Mouse (Mus musculus) spleen, embryonic (tissue): ENCODE data around the gene Rhot2.

Experiments used
- CTCF ChIA-PET: fragments of 350-600 bp; sonication (Branson Sonifier 250); formaldehyde crosslinking; loops from one replicate; lab custom pipeline; 2022; lab: Charles Lee

Rhot2 gene

DNA sequence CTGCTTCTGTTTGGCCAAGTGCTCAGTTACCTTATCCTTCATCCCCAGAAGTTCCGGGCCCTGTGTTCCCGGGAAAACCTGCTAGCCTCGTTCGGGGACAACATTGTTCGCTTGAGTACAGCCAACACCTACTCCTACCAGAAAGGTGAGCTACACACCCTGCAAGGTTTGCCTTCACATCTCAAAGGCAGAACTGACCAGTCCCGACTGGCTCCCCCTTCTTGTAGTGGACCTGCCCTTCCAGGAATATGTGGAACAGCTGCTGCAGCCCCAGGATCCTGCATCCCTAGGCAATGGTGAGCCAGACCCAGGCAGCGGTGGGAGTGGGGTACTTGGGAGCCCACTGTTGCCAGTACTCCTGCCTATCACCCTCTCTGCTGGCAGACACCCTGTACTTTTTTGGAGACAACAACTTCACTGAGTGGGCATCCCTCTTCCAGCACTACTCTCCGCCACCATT, 15.1 kb downstream of the Rhot2 start:
- CTCF ChIA-PET = no interaction called here

- CTCF ChIA-PET = interaction anchor here (0.7 kb wide), 1 partner anchor 21 kb away, joined by 3 read pairs; no protein-coding TSS in a partner anchor
Measured at GRCm38 (mm10) chr17:25828712-25829557, 15.7 kb downstream of the Rhot2 start, which contains the start of gene Jmjd8. Gene Jmjd8 (plus strand): TSS chr17:25828867.

GRCm38 (mm10) chr17:25828223-25828594, 16.4 kb downstream of the Rhot2 start:
- CTCF ChIA-PET = interaction anchor here (0.7 kb wide), 1 partner anchor 21 kb away, joined by 3 read pairs; no protein-coding TSS in a partner anchor

GRCm38 (mm10) chr17:25827546-25828222, 17.0 kb downstream of the Rhot2 start:
- CTCF ChIA-PET = interaction anchor here (0.7 kb wide), 1 partner anchor 20 kb away, joined by 3 read pairs; no protein-coding TSS in a partner anchor

DNA sequence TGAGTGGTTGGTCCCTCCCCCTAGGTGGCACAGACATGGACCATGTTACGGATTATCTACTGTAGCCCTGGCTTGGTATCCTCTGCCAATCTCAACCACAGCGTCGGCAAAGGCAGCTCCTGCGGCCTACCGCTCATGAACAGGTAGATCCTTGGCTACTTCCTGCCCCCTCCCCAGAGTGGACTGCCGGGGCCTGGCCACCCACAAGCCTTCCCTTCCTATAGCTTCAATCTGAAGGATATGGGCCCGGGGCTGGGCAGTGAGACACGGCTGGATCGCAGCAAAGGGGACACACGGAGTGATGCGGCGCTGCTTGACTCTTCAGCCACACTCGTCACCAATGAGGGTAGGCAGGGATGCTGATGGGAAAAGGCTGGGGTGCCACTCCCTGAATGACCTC, 17.6 kb downstream of the Rhot2 start:
- CTCF ChIA-PET = no interaction called here

GRCm38 (mm10) chr17:25825984-25826570, 18.6 kb downstream of the Rhot2 start:
- CTCF ChIA-PET = no interaction called here

GRCm38 (mm10) chr17:25825311-25825710, 19.3 kb downstream of the Rhot2 start:
- CTCF ChIA-PET = no interaction called here

DNA sequence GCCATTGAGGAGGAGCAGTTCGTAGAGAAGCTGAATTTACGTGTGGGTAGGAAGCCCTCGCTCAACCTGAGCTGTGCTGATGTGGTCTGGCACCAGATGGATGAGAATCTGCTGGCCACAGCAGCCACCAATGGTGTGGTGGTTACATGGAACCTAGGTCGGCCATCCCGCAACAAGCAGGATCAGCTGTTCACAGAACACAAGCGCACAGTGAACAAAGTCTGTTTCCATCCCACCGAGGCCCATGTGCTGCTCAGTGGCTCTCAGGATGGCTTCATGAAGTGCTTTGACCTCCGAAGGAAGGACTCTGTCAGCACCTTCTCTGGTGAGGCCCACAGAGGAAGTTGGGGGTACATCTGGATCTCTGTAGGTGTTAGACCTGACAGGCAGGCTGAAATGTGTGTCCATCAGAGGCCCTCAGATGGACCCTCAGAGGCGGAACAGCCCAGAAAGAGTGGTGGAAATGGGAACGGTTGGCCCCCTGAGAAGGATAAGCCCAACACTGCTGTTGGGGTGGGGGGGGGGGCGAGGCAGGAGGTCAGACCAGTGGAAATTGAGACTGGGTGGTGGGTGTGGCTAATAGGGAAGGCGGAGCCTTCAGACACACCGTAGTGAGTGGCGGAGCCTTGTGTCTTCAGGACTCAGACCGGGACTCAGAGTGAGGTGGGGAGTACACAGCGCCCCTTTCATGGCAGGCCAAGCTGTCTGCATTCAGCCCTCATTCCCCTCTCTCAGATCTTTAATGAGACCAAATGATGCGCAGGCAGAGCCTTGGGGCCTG, 20.1 kb downstream of the Rhot2 start:
- CTCF ChIA-PET = no interaction called here

DNA sequence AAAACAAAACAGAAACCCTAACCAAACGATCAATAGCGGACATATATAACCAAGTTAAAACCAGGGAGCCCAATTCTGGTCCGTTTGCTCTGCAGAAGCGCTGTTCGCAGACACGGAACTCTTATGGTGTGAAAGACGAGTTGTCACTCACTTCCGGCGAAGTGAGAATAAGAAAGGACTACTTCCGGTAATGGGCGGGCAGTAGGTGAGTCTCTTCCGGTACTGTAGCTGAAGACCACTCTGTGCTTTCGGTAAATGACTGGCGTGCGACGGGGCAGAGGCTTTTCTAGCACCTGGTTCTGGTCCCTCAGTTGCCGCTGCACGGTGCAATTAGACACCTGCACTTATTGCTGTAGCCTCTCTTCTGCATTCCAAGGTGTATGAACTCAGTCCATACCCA, 21.2 kb downstream of the Rhot2 start, which contains the start of gene Wdr24:
TSS of gene Wdr24 (plus strand) at position 176 of the 400 bp plus-strand sequence.
- CTCF ChIA-PET = interaction anchor here (0.6 kb wide), 1 partner anchor 20 kb away, joined by 17 read pairs; no protein-coding TSS in a partner anchor

- CTCF ChIA-PET = no interaction called here
Measured at GRCm38 (mm10) chr17:25818851-25819780, 25.5 kb downstream of the Rhot2 start.

GRCm38 (mm10) chr17:25817662-25818061, 27.0 kb downstream of the Rhot2 start:
- CTCF ChIA-PET = no interaction called here

- CTCF ChIA-PET = no interaction called here
Measured at GRCm38 (mm10) chr17:25813471-25813870, 31.2 kb downstream of the Rhot2 start.

DNA sequence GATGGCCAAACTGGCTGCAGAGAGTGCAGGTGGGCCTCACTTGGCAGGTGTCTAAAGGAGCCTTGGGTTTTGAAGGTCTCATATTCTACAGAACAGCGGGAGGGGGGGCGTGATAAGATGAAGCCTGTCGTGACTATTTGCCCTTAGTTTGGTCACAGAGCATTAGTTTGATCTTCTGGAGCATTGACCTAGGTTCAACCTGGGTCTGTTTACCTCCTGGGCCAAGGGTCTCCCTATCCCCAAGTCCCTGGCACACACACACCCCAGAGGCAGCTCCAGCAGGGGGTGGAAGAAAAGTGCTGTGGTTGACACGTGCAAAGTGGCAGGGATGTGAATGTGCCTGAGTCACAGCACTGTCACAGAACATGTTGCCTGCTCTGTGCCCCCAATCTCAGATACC, 33.8 kb downstream of the Rhot2 start:
- CTCF ChIA-PET = no interaction called here

GRCm38 (mm10) chr17:25809606-25810340, 34.9 kb downstream of the Rhot2 start:
- CTCF ChIA-PET = no interaction called here

DNA sequence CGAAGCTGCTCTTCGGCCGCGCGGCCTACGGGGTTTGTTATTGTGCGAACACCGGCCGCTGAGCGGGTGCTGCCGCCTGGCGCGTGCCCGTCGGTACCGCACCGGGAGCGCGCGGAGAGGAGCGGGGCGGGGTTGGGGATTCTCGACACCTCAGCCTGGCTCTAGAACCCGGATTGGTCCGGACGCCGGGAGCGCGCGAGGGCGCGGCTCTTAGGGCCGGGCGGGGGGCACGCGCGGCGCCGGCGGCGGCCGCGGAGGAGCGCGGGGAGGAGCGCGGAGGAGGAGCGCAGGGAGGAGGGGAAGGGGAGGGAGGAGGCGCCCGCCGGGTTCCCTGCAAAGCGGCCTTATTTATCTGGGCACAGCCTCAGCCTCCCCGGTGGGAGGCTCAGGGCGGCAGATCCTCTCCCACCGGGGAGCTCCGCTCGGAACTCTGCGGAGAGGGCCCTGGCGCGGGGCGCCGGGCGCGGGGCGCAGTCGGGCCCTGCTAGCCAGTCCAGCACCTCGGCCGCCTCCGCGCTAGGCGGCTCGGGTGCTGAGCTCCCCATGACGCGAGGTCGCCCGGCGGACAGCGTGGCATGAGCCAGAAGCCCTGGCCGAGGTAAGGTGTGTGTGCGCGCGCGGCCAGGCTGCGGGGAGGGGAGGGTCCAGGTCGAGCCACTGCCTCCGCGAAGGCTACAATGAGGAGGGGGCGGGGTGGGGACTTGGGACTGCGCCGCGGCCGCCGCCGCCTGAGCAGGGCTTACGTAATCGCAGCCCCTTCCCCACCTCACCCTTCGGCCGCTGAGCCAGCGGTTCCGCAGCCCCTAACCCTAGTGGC, 35.7 kb downstream of the Rhot2 start, which contains the start of gene Fbxl16:
TSS of gene Fbxl16 (plus strand) at position 297 of the 817 bp plus-strand sequence.
- CTCF ChIA-PET = no interaction called here

- CTCF ChIA-PET = no interaction called here
Measured at GRCm38 (mm10) chr17:25808028-25808427, 36.6 kb downstream of the Rhot2 start.

DNA sequence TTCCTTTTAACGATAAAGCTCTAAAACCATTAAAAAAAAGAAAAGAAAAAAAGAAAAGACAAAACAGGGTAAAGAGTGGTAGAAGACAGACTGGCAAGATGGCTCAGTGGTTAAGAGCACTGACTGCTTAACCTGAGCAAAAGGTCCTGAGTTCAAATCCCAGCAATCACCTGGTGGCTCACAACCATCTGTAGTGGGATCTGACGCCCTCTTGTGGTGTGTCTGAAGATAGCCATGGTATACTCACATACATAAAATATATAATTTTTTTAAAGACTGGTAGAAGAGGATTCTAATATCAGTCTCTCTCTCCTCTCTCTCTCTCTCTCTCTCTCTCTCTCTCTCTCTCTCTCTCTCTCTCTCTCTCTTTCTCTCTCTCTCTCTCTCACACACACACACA, 37.2 kb downstream of the Rhot2 start:
- CTCF ChIA-PET = interaction anchor here (0.6 to 0.9 kb wide), 2 partner anchors 15 to 21 kb away, joined by 3 to 4 read pairs; no protein-coding TSS in a partner anchor

DNA sequence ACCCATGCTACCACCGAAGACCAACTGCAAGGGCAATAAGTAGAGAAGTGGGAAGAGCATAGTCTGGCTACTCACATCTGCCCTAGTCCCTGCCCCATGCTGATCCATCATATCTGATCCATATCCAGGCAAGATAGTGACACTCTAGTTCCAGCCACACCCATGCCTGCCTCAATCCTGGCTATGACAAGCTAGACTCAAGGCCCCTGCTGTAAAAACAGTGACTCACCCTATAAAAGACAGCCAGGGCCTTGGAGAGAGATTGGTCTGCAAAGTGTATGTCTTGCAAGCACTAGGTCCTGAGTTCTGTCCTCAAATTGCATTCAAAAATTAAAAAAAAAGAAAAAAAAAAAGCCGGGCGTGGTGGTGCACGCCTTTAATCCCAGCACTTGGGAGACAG, 38.1 kb downstream of the Rhot2 start:
- CTCF ChIA-PET = no interaction called here
